Mouse (Mus musculus) lung, adult 2 months (tissue): ENCODE data around the gene Rragc.

Source experiments
- CTCF ChIP-seq: fragments of 200-500 bp; IDR thresholded peaks from 2 replicates; pipeline ENCODE4 v1.5.1; 2011; ENCODE audit warnings: mild to moderate bottlenecking, low read length, control low read depth; ENCODE audit not compliant: insufficient read depth
- POLR2A ChIP-seq: fragments of 200-500 bp; IDR thresholded peaks from 2 replicates; pipeline ENCODE4 v1.6.1; 2011; ENCODE audit warnings: low read depth, mild to moderate bottlenecking, control low read depth, low read length, borderline replicate concordance; ENCODE audit errors: extremely low read depth

- TF ChIP-seq POLR2A (no peak), CTCF (no peak)
Observed at GRCm38 (mm10) chr4:123918851-123919250, 1.6 kb downstream of the Rragc start.
